Mouse (Mus musculus): Measurements from ENCODE around the gene Filip1l. TPM values are rescaled to one million over a fixed set of nuclear protein-coding genes. Genes with fewer than 3 reads are reported as not detected.

The Filip1l gene
- polyA plus RNA-seq, 1 experiment from 2014 or later = 3.3 TPM

DNA sequence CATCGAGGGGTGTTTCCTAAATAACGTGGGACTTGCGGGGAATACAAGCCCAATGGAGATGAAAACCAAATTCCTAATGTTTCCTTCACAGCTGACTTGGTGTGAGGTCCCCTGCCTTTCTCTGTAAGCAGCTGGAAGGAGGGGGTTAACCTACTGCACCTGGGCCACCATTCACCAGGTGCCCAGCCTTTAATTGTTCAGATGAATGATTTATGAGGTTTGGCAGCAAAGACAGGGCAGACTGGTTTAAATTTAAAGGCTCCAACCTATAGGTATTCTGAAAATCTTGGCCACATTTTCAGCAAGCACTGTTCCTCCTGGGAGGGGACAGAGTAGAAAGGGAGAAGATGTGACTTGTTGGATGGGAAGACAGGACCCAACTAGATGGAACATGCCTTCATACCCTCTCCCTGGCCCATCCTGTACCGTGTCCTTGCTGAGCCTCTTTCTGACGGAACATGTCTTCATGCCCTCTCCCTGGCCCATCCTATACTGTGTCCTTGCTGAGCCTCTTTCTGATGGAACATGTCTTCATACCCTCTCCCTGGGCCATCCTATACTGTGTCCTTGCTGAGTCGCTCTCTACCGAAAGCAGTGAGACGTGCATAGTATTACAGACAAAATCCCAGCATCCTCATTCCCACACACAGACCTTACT is 101.3 kb downstream of the Filip1l start:
- H3K4me3 ChIP-seq = no peak overlapping the region
- H3K4me1 ChIP-seq (replicated peaks) = no peaks in the 10 kb centered on the region
- no peaks in the 10 kb centered on the region for H3K36me3 ChIP-seq
- no peaks in the 10 kb centered on the region for H3K9me3 ChIP-seq
- H3K4me2 ChIP-seq = no peak overlapping the region
- H3K9ac ChIP-seq = no peak overlapping the region
- 92% methylated on average over 8 of the region's 8 CpGs for WGBS
- peak; percentile 61; the same call in 1 of the 2 replicates for ATAC-seq (ENCODE audit: low FRiP score)
- H3K27me3 ChIP-seq = no peaks in the 10 kb centered on the region
- no peak overlapping the region for H3K27ac ChIP-seq

DNA sequence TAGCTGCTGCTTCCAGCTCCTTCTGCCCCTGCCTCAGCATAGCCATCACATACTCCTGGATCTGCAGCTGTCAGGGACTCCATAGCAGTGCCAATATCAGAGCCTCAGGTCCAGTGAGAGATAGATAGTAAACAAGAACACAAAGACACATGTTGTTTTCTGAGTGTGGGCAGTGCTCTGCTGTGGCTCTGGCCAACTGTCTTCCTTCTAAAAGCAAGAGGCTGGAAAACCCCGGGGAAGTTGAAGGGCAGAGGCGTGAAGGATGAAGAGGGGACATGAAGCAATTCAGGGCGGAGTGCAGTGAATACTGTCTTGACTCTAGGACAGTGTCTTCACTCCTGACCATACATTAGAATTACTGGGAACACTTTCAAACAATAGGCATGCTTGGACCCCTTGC is 102.7 kb downstream of the Filip1l start:
- 87% methylated on average over 3 of the region's 3 CpGs for WGBS
- no peaks in the 10 kb centered on the region for H3K36me3 ChIP-seq
- H3K4me1 ChIP-seq (replicated peaks) = no peaks in the 10 kb centered on the region
- H3K27ac ChIP-seq = no peak overlapping the region
- no peak overlapping the region for H3K9ac ChIP-seq
- H3K4me2 ChIP-seq = no peak overlapping the region
- no peaks in the 10 kb centered on the region for H3K9me3 ChIP-seq
- H3K27me3 ChIP-seq = no peaks in the 10 kb centered on the region
- H3K4me3 ChIP-seq = no peak overlapping the region
- ATAC-seq (ENCODE audit: low FRiP score) = no peak

DNA sequence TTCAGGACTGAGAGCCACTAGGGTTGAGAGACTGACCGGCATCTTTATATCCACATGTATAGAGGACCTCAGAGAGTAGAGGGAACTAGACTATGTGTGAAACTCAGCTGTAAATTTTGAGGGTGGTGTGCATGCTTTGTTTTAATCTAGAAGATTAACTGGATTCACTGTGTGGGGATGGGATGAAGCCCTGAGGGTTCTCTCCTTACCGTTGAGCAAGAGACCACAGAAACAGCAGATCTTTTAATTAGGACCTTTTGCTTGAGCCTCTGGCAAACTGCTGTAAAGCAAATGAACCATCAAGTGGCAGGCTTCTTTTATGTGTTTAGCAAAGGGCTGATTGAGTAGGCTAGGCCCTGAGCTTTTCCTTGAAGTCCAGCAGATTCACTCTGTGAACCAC is 103.1 kb downstream of the Filip1l start:
- H3K4me2 ChIP-seq = no peak overlapping the region
- no peak overlapping the region for H3K4me3 ChIP-seq
- no peaks in the 10 kb centered on the region for H3K9me3 ChIP-seq
- H3K27me3 ChIP-seq = no peaks in the 10 kb centered on the region
- no peak overlapping the region for H3K27ac ChIP-seq
- 69% methylated on average over 2 of the region's 2 CpGs for WGBS
- H3K36me3 ChIP-seq = no peaks in the 10 kb centered on the region
- H3K9ac ChIP-seq = no peak overlapping the region
- no peaks in the 10 kb centered on the region for H3K4me1 ChIP-seq (replicated peaks)
- ATAC-seq (ENCODE audit: low FRiP score) = no peak

DNA sequence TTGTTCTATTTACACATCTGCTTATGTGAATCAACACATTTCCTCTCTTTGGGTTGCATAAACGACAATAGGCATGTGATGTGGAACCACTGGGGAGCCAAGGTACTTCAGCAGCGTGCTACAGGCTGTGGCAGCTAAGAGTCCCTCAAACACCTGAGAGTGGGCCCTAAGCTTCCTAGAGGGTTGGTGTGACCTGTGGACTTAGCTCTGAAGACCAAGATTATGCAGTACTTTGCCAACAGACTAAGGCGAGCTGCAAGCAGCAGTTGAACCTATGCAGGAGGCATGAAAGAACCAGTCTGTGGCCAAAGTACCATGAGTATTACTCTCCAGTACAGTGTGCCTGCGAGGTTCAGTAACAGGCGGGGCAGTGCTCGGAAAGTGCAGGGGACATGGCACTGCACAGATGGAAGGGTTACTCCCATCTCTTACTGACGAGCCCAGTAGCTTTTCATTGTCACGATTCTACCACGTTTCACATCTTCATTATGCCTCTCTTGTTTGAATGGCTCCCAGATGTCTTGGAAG is 112.6 kb downstream of the Filip1l start:
- no peak for ATAC-seq (ENCODE audit: low FRiP score)
- H3K4me2 ChIP-seq = no peak overlapping the region
- no peaks in the 10 kb centered on the region for H3K9me3 ChIP-seq
- WGBS = 92% methylated on average over 9 of the region's 9 CpGs
- H3K27ac ChIP-seq = no peak overlapping the region
- H3K9ac ChIP-seq = no peak overlapping the region
- no peaks in the 10 kb centered on the region for H3K4me1 ChIP-seq (replicated peaks)
- no peaks in the 10 kb centered on the region for H3K27me3 ChIP-seq
- H3K36me3 ChIP-seq = no peaks in the 10 kb centered on the region
- H3K4me3 ChIP-seq = no peak overlapping the region

DNA sequence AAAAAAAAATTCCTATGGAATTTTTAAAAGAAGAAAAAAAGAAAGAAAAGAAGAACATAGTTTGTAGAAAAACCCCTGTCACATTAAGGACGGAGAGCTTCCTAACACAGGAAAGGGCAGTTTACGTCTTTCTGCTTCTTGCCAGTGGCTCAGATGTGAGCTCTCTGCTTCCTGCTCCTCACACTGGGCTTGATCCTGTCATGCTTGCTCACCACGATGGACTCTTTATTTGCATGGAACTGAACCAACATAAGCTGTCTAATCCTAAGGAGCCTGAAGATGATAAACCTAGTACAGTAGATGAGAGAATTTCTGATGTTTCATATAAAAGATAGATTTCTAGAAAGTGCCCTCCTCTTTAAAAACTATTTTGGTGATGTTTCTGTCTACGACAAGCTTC is 116.4 kb downstream of the Filip1l start:
- no peak overlapping the region for H3K4me3 ChIP-seq
- WGBS = 87% methylated on average over 4 of the region's 4 CpGs
- H3K36me3 ChIP-seq = no peaks in the 10 kb centered on the region
- H3K9ac ChIP-seq = no peak overlapping the region
- H3K4me2 ChIP-seq = no peak overlapping the region
- no peak overlapping the region for H3K27ac ChIP-seq
- H3K4me1 ChIP-seq (replicated peaks) = peaks cover 4% of the 10 kb centered on the region; the same call in 1 of the 2 replicates
- no peak for ATAC-seq (ENCODE audit: low FRiP score)
- no peaks in the 10 kb centered on the region for H3K27me3 ChIP-seq
- no peaks in the 10 kb centered on the region for H3K9me3 ChIP-seq

DNA sequence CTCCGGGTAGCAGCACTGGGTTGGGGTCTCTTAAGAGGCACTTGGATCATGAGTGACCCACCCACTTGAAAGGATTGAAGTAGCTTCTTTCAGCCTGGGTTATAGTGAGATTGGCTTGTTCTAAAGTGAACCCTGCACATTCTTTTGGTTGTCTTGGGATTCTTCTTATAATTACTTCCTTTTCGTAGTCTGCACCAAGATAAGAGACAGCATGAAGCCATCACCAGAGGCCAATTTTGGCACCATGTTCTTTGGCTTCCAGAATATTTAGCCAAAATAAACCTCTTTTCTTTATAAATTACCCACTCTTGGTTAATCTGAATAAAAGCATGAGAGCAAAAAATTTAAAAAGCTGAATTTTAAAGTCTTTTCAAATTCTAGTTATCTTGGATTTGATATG is 117.0 kb downstream of the Filip1l start:
- 85% methylated on average over 2 of the region's 2 CpGs for WGBS
- Histone ChIP-seq H3K27ac (no peak overlapping the region), H3K4me3 (no peak overlapping the region), H3K4me1 (replicated peaks) (peaks cover 4% of the 10 kb centered on the region; the same call in 1 of the 2 replicates), H3K9me3 (no peaks in the 10 kb centered on the region), H3K36me3 (no peaks in the 10 kb centered on the region), H3K27me3 (no peaks in the 10 kb centered on the region), H3K4me2 (no peak overlapping the region), H3K9ac (no peak overlapping the region)
- no peak for ATAC-seq (ENCODE audit: low FRiP score)

DNA sequence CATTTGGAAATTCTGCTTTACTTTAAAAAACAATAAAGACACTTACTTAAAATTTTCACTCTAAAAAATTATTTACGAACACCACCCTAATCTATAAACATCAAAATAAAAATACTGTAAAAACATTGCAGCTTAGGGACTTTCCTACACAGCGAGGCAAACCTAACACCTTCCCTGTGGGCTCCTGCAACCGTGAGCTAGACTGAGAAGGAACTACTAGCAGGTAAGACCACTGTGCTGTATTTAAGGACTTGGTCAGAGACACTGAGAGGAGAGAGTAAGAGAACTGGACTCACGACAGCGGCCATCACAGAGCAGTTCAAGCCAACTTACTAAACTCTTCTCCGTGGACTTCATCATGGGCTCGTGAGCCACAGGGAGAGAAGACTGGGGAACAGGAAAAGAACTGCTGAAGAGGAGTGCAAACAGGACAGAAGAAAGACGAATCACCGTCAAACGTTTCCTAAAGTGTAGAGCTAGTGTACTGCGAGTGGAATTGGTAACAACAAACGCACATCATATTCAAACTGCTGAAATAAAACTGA is 117.5 kb downstream of the Filip1l start:
- no peak for ATAC-seq (ENCODE audit: low FRiP score)
- no peaks in the 10 kb centered on the region for H3K9me3 ChIP-seq
- H3K4me1 ChIP-seq (replicated peaks) = peaks cover 4% of the 10 kb centered on the region; the same call in 1 of the 2 replicates
- H3K9ac ChIP-seq = no peak overlapping the region
- H3K4me2 ChIP-seq = no peak overlapping the region
- H3K36me3 ChIP-seq = no peaks in the 10 kb centered on the region
- H3K27ac ChIP-seq = no peak overlapping the region
- WGBS = 94% methylated on average over 12 of the region's 12 CpGs
- H3K4me3 ChIP-seq = no peak overlapping the region
- H3K27me3 ChIP-seq = no peaks in the 10 kb centered on the region

DNA sequence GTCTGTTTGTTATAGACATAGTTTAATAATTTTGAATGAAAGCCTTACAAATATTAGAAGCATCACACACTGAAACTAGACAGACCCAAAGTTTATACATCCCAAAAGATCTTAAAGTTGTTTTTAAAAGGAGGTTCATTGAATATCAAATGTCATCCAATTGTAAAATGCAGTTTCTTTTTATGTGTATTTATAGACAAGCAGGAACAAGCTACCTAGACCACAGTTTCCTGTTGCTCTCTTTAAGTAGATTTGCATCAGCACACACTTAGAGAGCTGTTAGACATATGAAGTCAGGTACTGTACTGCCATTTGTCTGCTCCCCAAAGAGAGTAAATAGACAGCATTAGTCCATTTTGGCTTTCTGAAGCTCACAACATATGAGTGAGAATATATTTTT is 118.2 kb downstream of the Filip1l start:
- H3K4me3 ChIP-seq = no peak overlapping the region
- peaks cover 4% of the 10 kb centered on the region; the same call in 1 of the 2 replicates for H3K4me1 ChIP-seq (replicated peaks)
- no peak overlapping the region for H3K27ac ChIP-seq
- H3K9ac ChIP-seq = no peak overlapping the region
- H3K36me3 ChIP-seq = no peaks in the 10 kb centered on the region
- H3K9me3 ChIP-seq = no peaks in the 10 kb centered on the region
- H3K4me2 ChIP-seq = no peak overlapping the region
- ATAC-seq (ENCODE audit: low FRiP score) = no peak
- H3K27me3 ChIP-seq = no peaks in the 10 kb centered on the region

DNA sequence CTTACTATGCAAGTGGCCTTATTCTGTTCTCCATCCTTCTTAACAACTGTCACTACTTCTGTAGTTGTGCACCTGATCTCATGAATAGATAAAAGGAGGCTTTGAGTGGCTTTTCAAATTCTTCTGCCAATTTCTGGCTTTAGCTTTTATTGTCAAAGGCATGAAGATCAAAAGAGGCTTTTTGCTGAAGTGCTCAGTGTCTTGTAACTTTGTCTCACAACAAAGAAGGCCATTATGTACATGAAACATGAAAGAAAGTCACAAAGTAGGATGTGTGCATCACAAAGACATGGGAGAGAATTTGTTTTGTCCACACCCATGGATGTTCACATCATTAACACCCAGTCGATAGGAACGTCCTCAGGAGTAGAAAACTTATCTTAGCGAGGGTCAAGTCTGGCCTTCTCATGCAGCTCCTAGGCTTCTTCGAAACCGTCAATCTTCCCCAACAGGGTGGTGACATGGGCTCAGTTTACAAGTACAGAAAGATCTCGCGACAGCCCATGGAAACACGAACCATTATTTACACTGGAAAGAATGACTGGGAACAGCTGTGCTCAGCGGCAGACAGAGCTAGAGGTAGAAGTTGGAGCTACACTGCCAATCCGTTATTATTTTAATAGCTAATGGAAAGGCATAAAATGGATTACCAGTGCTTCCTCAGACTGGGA is 120.7 kb downstream of the Filip1l start:
- no peaks in the 10 kb centered on the region for H3K9me3 ChIP-seq
- ATAC-seq (ENCODE audit: low FRiP score) = no peak
- WGBS = 40% methylated on average over 10 of the region's 10 CpGs

DNA sequence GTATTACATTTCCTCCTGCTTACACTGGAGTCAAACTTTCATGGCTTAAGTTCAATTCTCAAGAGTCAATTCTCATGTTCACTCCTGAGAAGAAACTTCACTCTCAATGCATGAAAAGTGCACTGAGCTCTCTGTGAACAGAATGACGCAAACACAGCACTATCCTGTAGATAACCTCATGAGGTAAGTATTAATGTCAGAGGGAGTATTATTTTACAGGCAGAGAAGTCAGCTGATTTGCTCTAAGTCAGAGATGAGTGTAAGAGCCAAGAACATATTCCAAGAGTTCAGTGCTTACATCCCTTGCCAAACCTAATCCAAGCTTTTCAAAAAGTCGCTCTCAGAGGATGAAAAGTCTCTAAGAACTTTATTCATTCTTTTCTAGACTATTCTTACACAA is 125.6 kb downstream of the Filip1l start:
- 96% methylated on average over 2 of the region's 2 CpGs for WGBS
- no peaks in the 10 kb centered on the region for H3K9me3 ChIP-seq
- no peak overlapping the region for H3K4me3 ChIP-seq
- no peak overlapping the region for H3K27ac ChIP-seq
- H3K4me1 ChIP-seq (replicated peaks) = peaks cover 2% of the 10 kb centered on the region; the same call in 1 of the 2 replicates
- H3K4me2 ChIP-seq = no peak overlapping the region
- no peak for ATAC-seq (ENCODE audit: low FRiP score)
- H3K9ac ChIP-seq = no peak overlapping the region
- H3K27me3 ChIP-seq = no peaks in the 10 kb centered on the region
- H3K36me3 ChIP-seq = no peaks in the 10 kb centered on the region

More for the DNA sequence above, 120.7 kb downstream of the Filip1l start:
- Histone ChIP-seq H3K4me1 (replicated peaks) (peaks cover 4% of the 10 kb centered on the region; the same call in 1 of the 2 replicates), H3K27me3 (no peaks in the 10 kb centered on the region), H3K36me3 (no peaks in the 10 kb centered on the region), H3K9ac (no peak overlapping the region), H3K4me3 (no peak overlapping the region), H3K27ac (no peak overlapping the region), H3K4me2 (no peak overlapping the region)

DNA sequence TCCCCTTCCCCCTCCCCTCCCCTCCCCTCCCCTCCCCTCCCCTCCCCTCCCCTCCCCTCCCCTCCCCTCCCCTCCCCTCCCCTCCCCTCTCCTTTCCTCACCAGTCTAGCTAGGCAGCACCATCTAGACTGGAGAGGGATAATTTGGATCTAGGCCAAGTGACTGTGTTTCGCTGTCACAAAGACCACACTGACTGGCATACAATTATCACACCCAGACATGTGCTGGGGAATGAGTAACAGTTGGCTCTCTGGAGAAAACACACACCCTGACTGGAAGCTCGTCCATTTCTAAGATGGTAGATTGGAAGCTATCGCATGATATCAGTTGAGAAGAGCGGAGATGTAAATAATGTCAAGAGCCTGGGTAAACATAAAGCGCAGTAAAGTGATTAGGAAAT is 126.9 kb downstream of the Filip1l start:
- peak; percentile 86 for ATAC-seq (ENCODE audit: low FRiP score)
- Histone ChIP-seq H3K9me3 (no peaks in the 10 kb centered on the region), H3K9ac (no peak overlapping the region), H3K4me3 (no peak overlapping the region), H3K4me2 (no peak overlapping the region), H3K27me3 (no peaks in the 10 kb centered on the region), H3K27ac (no peak overlapping the region), H3K36me3 (no peaks in the 10 kb centered on the region), H3K4me1 (replicated peaks) (peaks cover 7% of the 10 kb centered on the region; the same call in 1 of the 2 replicates)
- WGBS = 64% methylated on average over 5 of the region's 5 CpGs

DNA sequence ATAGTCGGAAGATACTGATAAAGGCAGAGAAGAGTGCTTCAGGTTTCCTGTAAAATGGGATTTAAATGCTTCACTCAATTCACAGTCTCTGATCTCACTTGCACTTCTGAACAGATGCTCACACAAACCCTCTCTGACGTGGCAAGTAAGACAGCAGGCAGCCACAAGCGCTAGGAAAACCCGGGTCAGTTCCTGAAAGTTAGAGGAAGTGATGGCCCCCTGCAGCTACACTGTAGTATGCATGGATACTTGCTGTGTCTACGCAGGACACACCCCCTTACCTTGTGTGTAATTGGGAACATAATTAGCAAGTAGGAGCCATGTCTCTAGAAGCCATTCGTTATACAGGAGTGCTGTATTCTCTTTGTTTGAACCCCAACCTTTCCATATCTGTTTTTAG is 129.4 kb downstream of the Filip1l start:
- Histone ChIP-seq H3K4me1 (replicated peaks) (peaks cover 7% of the 10 kb centered on the region; the same call in 1 of the 2 replicates), H3K27ac (no peak overlapping the region), H3K9me3 (no peaks in the 10 kb centered on the region), H3K27me3 (no peaks in the 10 kb centered on the region), H3K4me3 (no peak overlapping the region), H3K36me3 (no peaks in the 10 kb centered on the region), H3K9ac (no peak overlapping the region), H3K4me2 (no peak overlapping the region)
- 63% methylated on average over 6 of the region's 6 CpGs for WGBS
- no peak for ATAC-seq (ENCODE audit: low FRiP score)
